Mouse (Mus musculus): ENCODE measurements around the gene Tbcd. TPM values are rescaled to one million over a fixed set of nuclear protein-coding genes. Genes with fewer than 3 reads are reported as not detected.

Gene Tbcd
- polyA plus RNA-seq, 1 experiment, result 23.4 TPM

GRCm38 (mm10) chr11:121548996-121549842 lies 97.5 kb downstream of the Tbcd start:
- H3K27me3 ChIP-seq (ENCODE audit: control insufficient read depth, insufficient read depth, low read length), result no peaks in the 10 kb centered on the region
- H3K4me1 ChIP-seq (ENCODE audit: control insufficient read depth, insufficient read depth, low read length), result peaks cover 5% of the 10 kb centered on the region
- H3K36me3 ChIP-seq (ENCODE audit: control insufficient read depth, insufficient read depth, low read length), result no peaks in the 10 kb centered on the region; the same call in 1 of the 2 replicates
- TF ChIP-seq CTCF (IDR thresholded peaks at IDR 0.05; ENCODE audit: control insufficient read depth, insufficient read depth, insufficient replicate concordance, low read depth, low read length), result no peak
- TF ChIP-seq POLR2A (IDR thresholded peaks at IDR 0.05; ENCODE audit: control insufficient read depth, low read depth, low read length), result no peak
- no peak overlapping the region for H3K27ac ChIP-seq (ENCODE audit: control insufficient read depth, insufficient read depth, low read depth, low read length)
- H3K4me3 ChIP-seq (ENCODE audit: control insufficient read depth, low read depth, low read length), result no peak overlapping the region

- H3K36me3 ChIP-seq (ENCODE audit: control insufficient read depth, insufficient read depth, low read length), result no peaks in the 10 kb centered on the region; the same call in 1 of the 2 replicates
- TF ChIP-seq CTCF (IDR thresholded peaks at IDR 0.05; ENCODE audit: control insufficient read depth, insufficient read depth, insufficient replicate concordance, low read depth, low read length) (no peak), POLR2A (IDR thresholded peaks at IDR 0.05; ENCODE audit: control insufficient read depth, low read depth, low read length) (no peak)
- H3K27me3 ChIP-seq (ENCODE audit: control insufficient read depth, insufficient read depth, low read length), result no peaks in the 10 kb centered on the region
- peaks cover 5% of the 10 kb centered on the region for H3K4me1 ChIP-seq (ENCODE audit: control insufficient read depth, insufficient read depth, low read length)
- no peak overlapping the region for H3K4me3 ChIP-seq (ENCODE audit: control insufficient read depth, low read depth, low read length)
- no peak overlapping the region for H3K27ac ChIP-seq (ENCODE audit: control insufficient read depth, insufficient read depth, low read depth, low read length)
These were observed 98.3 kb downstream of the Tbcd start for GRCm38 (mm10) chr11:121549843-121550647.

GRCm38 (mm10) chr11:121551206-121551799 lies 99.6 kb downstream of the Tbcd start:
- Histone ChIP-seq H3K27ac (ENCODE audit: control insufficient read depth, insufficient read depth, low read depth, low read length) (no peak overlapping the region), H3K4me3 (ENCODE audit: control insufficient read depth, low read depth, low read length) (no peak overlapping the region), H3K36me3 (ENCODE audit: control insufficient read depth, insufficient read depth, low read length) (no peaks in the 10 kb centered on the region; the same call in 1 of the 2 replicates), H3K27me3 (ENCODE audit: control insufficient read depth, insufficient read depth, low read length) (no peaks in the 10 kb centered on the region), H3K4me1 (ENCODE audit: control insufficient read depth, insufficient read depth, low read length) (peaks cover 5% of the 10 kb centered on the region)
- no peak for TF ChIP-seq CTCF (IDR thresholded peaks at IDR 0.05; ENCODE audit: control insufficient read depth, insufficient read depth, insufficient replicate concordance, low read depth, low read length)
- TF ChIP-seq POLR2A (IDR thresholded peaks at IDR 0.05; ENCODE audit: control insufficient read depth, low read depth, low read length), result no peak

DNA sequence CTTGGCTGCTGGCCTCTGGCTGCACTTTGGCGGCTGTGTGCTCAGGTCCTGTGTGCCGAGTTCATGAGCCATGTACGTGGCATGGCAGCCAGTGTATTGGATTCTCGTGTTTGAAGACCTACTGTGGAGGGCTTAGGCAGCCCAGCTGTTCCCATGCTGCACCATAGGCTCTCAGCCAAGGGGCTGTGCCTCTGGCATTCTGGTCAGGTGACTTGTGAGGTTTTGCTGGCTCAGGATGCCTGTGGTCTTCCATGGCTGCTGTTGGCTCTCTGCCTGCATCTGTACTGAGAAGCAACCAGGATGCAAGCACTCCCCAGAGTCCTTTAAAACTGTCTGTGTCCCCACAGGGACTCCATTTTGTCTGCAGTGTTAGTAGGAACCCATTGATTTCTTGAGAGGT lies 100.4 kb downstream of the Tbcd start:
- no peaks in the 10 kb centered on the region for H3K27me3 ChIP-seq (ENCODE audit: control insufficient read depth, insufficient read depth, low read length)
- no peak overlapping the region for H3K4me3 ChIP-seq (ENCODE audit: control insufficient read depth, low read depth, low read length)
- no peaks in the 10 kb centered on the region; the same call in 1 of the 2 replicates for H3K36me3 ChIP-seq (ENCODE audit: control insufficient read depth, insufficient read depth, low read length)
- peaks cover 5% of the 10 kb centered on the region for H3K4me1 ChIP-seq (ENCODE audit: control insufficient read depth, insufficient read depth, low read length)
- TF ChIP-seq CTCF (IDR thresholded peaks at IDR 0.05; ENCODE audit: control insufficient read depth, insufficient read depth, insufficient replicate concordance, low read depth, low read length) (no peak), POLR2A (IDR thresholded peaks at IDR 0.05; ENCODE audit: control insufficient read depth, low read depth, low read length) (no peak)
- no peak overlapping the region for H3K27ac ChIP-seq (ENCODE audit: control insufficient read depth, insufficient read depth, low read depth, low read length)

DNA sequence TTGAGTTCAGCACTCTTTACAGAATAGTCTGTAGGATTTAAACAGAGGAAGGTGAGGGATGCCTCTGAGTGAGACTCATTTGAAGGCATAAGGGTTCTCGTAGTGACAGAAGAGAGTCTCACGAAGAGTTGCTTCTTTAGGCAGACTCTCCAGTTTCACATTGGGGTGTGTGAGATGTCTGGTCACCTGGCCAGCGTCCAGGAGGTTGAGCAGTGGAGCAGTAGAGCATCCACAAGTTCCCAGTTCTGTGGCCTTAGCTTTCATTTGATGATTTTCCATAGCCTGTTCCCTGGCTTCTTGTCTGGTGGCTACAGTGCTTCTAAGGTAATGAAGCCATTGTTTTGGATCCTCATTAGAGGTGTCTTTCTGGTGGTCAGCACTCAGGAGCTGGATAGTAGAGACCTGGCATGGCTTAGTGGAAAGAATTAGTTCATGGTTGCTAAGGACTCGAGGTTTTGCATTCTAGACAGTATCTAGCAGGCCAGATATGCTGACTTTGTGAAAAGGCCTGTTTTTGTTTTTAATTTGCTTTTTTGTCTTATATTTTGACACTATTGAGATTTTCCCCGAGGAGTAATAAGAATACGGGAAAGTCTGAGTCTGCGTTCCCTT lies 101.2 kb downstream of the Tbcd start:
- Histone ChIP-seq H3K36me3 (ENCODE audit: control insufficient read depth, insufficient read depth, low read length) (no peaks in the 10 kb centered on the region; the same call in 1 of the 2 replicates), H3K27me3 (ENCODE audit: control insufficient read depth, insufficient read depth, low read length) (no peaks in the 10 kb centered on the region), H3K4me1 (ENCODE audit: control insufficient read depth, insufficient read depth, low read length) (peaks cover 5% of the 10 kb centered on the region), H3K4me3 (ENCODE audit: control insufficient read depth, low read depth, low read length) (no peak overlapping the region), H3K27ac (ENCODE audit: control insufficient read depth, insufficient read depth, low read depth, low read length) (no peak overlapping the region)
- TF ChIP-seq POLR2A (IDR thresholded peaks at IDR 0.05; ENCODE audit: control insufficient read depth, low read depth, low read length) (no peak), CTCF (IDR thresholded peaks at IDR 0.05; ENCODE audit: control insufficient read depth, insufficient read depth, insufficient replicate concordance, low read depth, low read length) (no peak)

DNA sequence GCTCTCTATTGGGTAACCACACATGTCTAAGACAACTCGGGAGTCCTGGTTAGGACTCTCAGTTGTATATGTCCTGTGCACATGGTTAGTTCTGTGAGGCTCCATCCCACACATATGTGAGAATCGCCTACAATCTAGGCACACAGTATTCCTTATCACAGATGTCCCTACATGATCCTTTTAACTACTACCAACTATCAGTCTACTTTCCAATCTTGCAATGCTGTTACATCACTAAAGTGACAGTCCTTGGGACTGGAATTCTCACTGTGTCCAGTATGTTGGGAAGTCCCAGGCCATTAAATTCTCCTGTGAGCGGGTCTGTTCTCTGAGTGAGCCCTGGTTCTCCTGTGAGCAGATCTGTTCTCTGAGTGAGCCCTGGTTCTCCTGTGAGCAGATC lies 101.7 kb downstream of the Tbcd start:
- TF ChIP-seq POLR2A (IDR thresholded peaks at IDR 0.05; ENCODE audit: control insufficient read depth, low read depth, low read length), result no peak
- no peak for TF ChIP-seq CTCF (IDR thresholded peaks at IDR 0.05; ENCODE audit: control insufficient read depth, insufficient read depth, insufficient replicate concordance, low read depth, low read length)
- no peak overlapping the region for H3K4me3 ChIP-seq (ENCODE audit: control insufficient read depth, low read depth, low read length)
- no peak overlapping the region for H3K27ac ChIP-seq (ENCODE audit: control insufficient read depth, insufficient read depth, low read depth, low read length)
- peaks cover 5% of the 10 kb centered on the region for H3K4me1 ChIP-seq (ENCODE audit: control insufficient read depth, insufficient read depth, low read length)
- no peaks in the 10 kb centered on the region; the same call in 1 of the 2 replicates for H3K36me3 ChIP-seq (ENCODE audit: control insufficient read depth, insufficient read depth, low read length)
- no peaks in the 10 kb centered on the region for H3K27me3 ChIP-seq (ENCODE audit: control insufficient read depth, insufficient read depth, low read length)

All from testis, adult 2 months (tissue).